Mouse (Mus musculus) lung, postnatal 14 days (tissue): ENCODE measurements around the gene Lrit3.
"Not testable (repeated sequence)": the region's sequence is repeated elsewhere in the genome, so short reads cannot be mapped to it uniquely, and the experiment has no call there.

ENCODE experiments used
- DNase-seq: peaks from one replicate; pipeline ENCODE4 v3.0.0; 2021

Lrit3 gene

GRCm38 (mm10) chr3:129766971-129767794 lies 36.6 kb downstream of the Lrit3 start:
- DNase-seq, result no peak

GRCm38 (mm10) chr3:129766106-129766505 lies 37.7 kb downstream of the Lrit3 start:
- DNase-seq, result no peak

- not testable (repeated sequence) for DNase-seq
These were observed 46.2 kb downstream of the Lrit3 start for GRCm38 (mm10) chr3:129757599-129757998.

GRCm38 (mm10) chr3:129754650-129755604 lies 48.9 kb downstream of the Lrit3 start, which contains the start of gene Egf:
Gene Egf, minus strand, starts transcription at chr3:129755316.
- peak; percentile 35 for DNase-seq

DNA sequence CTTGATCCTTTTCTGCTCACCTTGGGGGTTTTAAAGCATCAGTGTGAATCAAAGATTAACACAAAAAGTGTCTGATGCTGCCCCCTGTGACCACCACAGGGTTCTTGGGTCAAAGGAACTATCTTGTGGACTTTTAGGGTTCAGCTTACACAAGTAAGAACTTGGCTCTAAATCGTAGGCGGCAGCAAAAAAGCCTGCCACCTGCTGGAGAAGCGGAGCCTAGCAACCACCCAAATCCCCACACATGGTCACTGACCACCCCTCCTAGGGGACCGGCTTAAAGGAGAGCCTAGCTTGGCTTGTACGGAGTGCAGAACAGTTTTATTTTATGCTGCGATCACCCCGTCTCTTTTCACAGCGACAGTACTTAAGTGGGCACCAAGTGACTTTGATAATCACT lies 59.0 kb downstream of the Lrit3 start:
- DNase-seq, result peak; percentile 57

- no peak for DNase-seq
These were observed 61.0 kb downstream of the Lrit3 start for GRCm38 (mm10) chr3:129742781-129743180.

DNA sequence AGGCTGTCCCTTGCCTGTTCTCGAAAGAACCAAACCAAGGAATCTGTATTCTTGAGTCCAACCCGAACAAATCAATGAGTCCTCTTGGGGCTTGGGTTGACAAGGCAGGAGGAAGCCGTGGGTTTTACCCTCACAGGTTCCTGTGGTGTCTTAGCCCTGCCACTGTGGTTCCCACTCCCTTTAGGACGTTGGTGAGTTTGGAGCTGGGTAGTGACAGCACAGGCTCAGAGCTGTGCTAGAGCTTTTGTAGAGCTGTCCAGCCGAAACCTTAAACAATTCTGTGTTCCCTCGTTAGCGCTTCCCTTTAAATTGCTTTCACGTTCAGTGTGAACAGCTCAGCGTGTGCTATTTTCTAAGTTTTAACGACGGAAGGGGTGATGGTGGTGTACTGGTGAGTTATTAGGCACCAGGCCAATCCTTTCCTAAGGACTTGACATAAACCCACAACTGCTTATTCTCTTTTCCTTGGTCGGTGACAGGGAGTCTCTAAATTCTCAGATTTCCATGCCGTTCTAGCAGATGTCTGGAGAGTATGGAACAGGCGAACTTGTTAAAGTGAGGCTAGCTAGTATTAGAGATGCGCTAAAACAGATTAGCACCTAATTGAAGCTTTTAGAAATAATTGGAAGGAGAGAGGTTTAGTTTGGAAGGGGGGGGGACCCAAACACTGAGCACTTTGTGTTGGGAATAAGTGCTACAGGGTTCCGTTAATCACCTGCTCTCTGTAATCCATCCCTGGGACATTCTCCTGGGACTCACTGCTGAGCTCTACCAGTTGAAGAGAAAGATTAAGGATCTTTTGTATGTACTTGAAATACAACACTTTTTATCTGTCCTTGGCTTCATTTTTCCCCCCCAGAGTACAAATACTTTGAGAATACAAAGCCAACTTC lies 65.3 kb downstream of the Lrit3 start:
- DNase-seq, result no peak
